Mouse (Mus musculus): ENCODE data around the gene Magi2.

- TF ChIP-seq CTCF (IDR thresholded peaks at IDR 0.05; ENCODE audit: control insufficient read depth, insufficient read depth, insufficient read length): no peak
- TF ChIP-seq CEBPB (IDR thresholded peaks at IDR 0.05; ENCODE audit: low read depth): no peak
- no peak for TF ChIP-seq MYOG (IDR thresholded peaks at IDR 0.05; ENCODE audit: control insufficient read depth, extremely low read depth, insufficient read length)
- no peak for TF ChIP-seq MAX (IDR thresholded peaks at IDR 0.05)
Measured at GRCm38 (mm10) chr5:19964113-19964512, 737.3 kb downstream of the Magi2 start.

All from C2C12 (cell line).